Mouse (Mus musculus): ENCODE data around the gene Ptpa. TPM values are rescaled to one million over a fixed set of nuclear protein-coding genes. Genes with fewer than 3 reads are reported as not detected.
A peak's percentile ranks its signal among the peaks of the same experiment; 100 is the strongest.

Gene Ptpa
- total RNA-seq (2021): 100 to 1,000 TPM; 123 to 143 TPM
- long read RNA-seq, experiment 1, transcript Ptpa-208 (3 exons, 989 nt): minor isoform, 12 of 177 reads
- long read RNA-seq, experiment 1, transcript Ptpa-201 (10 exons, 2,586 nt): major isoform, 92 of 177 reads
- long read RNA-seq, experiment 1, partial matches to known transcripts: 61 of 177 reads
- long read RNA-seq, experiment 1, other reads (novel, unspliced or antisense): 11 of 177 reads
- long read RNA-seq, experiment 2, transcript Ptpa-208 (3 exons, 989 nt): minor isoform, 5 of 67 reads
- long read RNA-seq, experiment 2, transcript Ptpa-201 (10 exons, 2,586 nt): major isoform, 42 of 67 reads
- long read RNA-seq, experiment 2, partial matches to known transcripts: 18 of 67 reads
- long read RNA-seq, experiment 2, other reads (novel, unspliced or antisense): 2 of 67 reads

DNA sequence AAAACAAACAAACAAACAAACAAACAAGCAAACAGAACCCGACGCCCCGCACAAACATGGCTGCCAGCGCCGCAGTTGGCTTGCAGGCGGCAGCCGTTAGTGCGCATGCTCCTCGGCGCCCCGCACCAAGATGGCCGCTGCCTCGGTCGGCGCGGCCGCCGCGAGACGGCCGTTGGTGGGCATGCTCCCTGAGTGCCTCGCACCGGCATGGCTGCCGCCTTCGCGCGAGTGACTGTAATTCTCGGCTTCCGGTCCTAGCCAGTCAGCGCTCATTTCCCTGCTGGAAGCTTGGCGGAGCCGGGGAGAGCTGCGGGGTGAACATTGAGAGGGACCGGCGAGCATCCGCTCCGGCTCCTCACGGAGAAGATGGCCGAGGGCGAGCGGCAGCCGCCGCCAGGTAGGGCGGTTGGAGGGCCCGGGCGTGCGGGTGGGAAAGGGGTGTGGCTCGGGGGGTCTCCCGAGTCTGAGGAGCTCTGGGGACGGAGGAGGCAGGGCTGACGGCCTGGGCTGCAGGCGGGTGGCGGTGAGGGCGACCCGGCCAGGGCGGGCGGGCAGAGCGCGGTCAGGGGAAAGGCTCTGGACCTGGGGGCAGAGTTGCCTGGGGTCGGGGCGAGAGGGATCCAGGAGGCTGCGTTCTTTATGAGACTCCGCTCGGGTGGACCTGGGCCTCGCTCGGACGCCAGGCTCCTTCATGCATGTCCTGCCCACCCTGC lies at the start of gene Ptpa:
Gene Ptpa, plus strand, starts transcription at position 104 of the 713 bp plus-strand sequence.
- peak; percentile 94 to 96 for DNase-seq

DNA sequence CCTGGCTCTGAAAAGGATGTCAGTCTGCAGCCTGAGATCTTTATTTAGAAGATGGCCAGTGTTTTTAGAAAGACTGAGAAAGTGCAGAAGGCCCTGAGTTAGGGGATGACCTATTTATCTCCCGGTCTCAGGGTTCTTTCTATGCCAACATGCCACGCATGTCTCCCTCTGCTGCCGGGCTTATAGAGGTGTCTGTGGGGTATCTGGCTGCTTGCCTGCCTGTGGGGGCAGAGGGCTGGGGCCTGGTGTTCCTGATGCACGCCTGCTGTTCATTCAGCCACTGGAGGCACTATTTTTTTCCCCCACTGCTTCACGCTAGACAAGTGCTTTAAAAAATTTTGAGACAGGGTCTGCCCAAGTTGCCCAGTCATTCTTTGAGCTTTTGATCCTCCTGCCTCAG lies 49.6 kb upstream of the Ptpa start:
- DNase-seq: no peak

DNA sequence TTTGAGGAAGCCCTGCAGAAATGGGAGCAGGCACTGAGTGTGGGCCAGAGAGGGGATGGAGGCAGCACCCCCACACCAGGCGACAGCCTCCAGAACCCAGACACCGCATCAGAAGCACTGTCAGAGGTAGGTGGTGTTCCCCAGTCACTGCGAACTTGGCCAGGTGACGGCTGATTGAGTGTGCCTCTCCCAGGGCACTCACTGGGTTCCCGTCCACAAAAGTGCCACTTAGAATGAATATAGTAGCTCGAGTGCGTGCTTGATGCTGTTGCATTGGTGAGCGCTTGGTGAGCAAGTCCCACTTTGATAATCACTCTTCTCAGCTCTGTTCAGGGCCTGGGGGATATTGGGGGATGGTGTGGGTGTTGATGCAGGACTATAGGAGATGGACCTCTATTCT lies 44.3 kb upstream of the Ptpa start:
- no peak for DNase-seq

DNA sequence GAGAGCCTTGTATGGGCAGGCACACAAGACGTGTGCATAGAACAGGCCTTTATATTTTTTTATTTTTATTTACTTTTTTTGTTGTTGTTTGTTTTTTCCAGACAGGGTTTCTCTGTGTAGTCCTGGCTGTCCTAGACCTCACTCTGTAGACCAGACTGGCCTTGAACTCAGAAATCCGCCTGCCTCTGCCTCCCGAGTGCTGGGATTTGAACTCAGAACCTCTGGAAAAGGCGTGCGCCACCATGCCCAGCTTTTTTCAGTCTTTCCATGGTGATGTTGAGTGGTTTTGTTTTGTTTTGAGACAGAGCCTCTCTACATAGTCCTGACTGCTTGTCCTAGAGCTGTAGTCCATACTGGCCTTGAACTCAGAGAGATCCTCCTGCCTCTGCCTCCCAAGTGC lies 43.1 kb upstream of the Ptpa start:
- no peak for DNase-seq

DNA sequence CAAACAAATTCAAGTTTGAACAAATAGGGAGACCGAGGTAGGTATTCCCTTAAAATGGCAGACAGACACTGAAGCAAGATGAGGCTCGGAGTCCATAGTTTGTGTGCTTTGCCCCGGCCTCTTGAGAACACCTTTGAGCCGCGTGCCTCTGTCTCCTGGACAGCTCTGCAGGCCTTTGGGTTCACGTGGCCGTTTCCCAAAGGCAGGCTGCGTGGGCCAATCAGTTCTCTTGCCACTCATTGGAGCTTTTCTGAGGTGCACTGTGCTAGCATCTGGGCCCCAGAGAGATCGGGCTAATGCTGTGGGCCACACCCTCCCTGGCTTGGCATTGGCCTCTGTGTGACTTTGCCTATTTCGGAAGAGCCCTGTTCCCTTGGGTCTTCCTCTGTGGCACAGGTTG lies 39.9 kb upstream of the Ptpa start:
- peak in 1 of 2 experiments; percentile 41 for DNase-seq

DNA sequence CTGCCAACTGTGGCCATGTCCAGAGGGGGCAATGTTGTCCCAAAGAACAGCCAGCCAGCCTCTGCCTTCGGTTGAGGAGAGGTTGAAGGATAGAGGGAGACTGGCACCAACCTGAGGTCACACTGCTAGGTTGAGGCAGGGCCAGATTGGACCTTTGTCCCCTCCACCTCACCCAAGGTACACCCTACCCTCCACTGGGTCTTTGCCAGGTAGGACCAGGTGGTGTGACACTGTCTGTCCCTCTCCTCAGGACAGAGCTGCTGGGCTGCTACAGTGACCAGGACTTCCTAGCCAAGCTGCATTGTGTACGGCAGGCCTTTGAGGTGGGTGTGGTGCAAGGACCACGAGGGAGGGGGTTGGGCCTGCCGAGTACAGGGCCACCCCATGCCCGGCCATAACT lies 38.1 kb upstream of the Ptpa start:
- no peak for DNase-seq

DNA sequence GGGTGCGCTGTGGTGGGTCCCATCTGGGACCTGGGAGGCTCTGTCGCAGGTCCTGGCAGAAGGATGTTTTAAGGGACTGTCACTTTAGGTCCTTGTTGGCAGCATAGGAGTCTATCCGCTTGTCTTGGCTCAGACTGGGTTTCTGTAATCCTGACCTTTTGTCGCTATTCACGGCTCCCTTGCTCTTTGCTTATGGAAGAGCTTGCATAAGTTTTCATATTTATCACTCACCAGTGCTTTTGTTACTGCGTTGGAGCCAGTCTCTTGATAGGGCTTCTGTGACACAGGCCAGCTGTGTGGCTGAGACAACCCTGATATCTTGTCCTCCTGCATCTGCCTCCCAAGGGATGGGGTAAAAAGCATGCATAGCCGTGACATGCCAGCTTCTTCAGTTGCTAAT lies 36.5 kb upstream of the Ptpa start:
- DNase-seq: no peak

DNA sequence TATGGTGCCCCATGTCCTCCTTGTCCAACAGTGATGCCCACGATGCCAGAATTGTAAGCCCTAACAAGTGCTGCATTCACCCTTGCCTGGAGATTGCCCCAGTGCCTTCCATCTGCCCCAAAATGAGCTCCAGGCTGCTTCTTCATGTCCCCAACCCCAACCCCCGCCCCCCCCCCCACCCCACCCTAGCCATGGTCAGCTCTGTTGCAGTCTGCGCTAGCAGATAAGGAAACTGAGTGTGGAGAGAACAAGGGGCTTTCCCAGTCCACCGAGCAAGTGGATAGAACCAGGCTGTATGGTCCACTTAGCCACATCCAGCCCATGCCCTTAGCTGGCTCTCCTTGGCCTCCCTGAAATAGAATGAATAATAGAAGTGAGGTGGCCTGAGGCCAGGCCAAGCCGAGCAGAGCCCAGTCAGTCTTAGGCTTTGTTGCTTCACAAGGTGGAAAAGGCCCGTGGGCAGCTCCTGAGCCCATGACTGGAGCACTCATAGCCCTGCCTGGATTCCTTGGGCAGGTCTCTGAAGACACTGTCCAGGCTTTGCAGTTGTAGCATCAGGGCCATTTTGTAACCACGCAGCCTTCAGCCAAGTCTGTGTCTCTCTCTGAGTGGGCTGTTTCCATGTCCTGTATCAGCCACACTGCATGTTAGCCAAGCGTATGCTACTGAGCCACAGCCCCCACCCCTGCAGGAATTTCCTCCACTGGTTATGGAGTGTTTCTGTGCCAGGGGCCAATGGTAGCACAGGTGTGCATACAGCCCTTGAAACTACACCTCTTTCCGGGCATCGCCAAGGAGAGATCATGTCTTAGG lies 35.1 kb upstream of the Ptpa start:
- DNase-seq: peak in 1 of 2 experiments; percentile 38

DNA sequence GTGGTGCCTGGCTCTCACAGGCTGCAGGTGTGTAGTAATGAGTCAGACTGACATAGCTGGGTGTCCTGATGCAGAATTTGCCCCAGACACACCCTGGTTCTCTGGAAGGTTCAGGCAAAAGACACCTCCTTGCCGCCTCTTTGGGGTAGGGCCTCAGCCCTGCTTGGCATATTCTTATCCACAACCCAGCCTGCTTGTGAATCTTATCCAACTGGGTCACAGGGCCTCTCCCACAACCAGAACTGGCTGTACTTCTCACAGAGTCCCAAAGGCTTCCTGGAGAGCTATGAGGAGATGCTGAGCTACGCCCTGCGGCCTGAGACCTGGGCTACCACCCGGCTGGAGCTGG lies 34.5 kb upstream of the Ptpa start:
- no peak for DNase-seq

DNA sequence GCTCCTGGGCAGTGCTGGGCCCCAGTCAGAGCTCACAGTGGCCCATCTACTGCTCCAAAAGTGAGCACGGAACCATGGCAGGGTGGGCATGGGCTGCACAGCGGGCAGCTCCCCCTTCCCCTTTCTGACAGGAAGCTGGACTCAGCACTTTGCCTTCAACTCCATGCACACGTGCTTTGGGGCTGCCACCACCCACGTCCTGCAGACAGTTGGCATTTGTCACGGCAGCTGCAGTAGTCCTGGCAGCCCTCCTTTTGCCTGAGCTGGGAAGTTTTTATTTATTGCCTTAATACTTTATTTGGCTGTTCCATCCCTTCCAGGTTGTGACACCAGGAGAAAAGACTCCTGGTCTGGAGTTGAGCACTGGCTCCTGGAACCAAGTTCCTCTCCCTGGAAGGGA lies 31.0 kb upstream of the Ptpa start:
- DNase-seq: no peak

DNA sequence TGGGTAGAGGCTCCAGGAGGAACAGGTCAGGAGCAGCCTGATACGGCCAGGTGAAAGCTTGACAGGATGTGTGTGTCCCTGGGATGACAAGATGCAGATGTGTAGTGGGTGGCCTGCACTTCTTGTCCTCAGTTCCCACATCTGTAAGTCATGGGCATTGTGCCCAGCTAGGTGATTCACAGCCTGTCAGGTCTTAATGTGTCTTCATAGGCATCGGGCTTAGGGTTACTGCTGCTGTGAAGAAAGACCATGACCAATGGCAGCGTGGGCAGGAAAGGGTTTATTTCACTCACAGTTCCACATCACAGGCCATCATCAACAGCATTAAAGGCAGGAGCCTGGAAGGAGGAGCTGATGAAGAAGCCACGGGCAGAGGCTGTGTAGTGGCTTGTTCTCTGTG lies 30.2 kb upstream of the Ptpa start:
- DNase-seq: no peak

DNA sequence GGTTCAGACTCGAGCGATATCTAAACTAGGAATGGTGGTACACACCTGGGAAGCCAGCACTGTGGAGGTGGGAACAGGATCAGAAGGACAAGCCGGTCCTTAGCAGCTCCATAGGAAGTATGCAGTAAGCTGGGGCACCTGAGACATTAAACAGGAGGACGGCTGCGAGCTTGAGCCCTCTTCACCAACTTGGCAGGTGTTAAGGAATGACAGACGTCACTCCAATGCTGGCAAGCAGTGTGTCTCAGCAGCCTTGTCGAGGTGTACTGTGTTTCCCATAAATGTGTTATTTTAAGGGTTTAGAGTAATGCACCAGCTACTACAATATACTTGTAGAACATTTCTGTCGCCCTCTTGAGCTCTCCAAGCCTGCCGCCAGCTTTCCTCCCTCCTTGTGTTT lies 28.9 kb upstream of the Ptpa start:
- no peak for DNase-seq

DNA sequence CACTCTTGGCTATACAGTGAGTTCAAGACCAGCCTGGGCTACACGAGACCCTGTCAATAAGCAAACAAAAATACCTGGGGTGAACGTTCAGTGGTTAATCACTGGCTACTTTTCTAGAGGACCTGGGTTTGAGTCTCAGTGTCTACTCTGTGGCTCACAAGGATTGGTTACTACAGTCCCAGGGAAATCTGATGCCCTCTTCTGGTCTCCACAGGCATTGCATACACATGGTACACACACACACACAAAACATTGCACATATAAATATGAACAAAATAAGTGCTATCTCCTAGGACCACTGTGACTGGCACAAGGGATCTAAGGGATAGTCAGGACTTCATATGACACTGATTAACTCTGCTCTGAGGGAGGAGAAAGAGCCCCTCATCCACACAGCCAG lies 26.8 kb upstream of the Ptpa start:
- no peak for DNase-seq

DNA sequence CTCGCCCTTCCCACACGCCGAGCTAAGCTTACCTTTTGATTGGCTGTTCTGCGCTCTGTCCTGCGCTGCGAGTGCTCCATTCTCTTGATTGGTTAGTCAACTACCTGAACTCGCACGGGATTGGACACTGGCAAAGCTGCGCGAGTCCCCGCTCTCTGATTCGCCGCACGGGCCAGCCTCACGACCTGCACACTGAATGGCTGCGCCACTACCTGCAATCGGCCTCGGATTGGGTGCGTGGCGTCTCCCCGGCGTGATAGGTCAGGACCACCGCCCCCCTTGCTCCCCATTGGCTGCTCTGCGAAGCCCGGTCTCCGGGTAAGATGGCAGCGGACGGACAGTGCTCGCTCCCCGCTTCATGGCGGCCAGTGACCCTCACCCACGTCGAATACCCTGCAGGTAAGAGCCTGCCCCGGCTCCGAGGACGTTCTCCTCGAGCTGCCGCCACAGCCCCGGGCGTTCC lies 23.7 kb upstream of the Ptpa start, which contains the start of gene Dolpp1:
Gene Dolpp1, plus strand, starts transcription at position 141 of the 463 bp plus-strand sequence.
- DNase-seq: peak; percentile 97

DNA sequence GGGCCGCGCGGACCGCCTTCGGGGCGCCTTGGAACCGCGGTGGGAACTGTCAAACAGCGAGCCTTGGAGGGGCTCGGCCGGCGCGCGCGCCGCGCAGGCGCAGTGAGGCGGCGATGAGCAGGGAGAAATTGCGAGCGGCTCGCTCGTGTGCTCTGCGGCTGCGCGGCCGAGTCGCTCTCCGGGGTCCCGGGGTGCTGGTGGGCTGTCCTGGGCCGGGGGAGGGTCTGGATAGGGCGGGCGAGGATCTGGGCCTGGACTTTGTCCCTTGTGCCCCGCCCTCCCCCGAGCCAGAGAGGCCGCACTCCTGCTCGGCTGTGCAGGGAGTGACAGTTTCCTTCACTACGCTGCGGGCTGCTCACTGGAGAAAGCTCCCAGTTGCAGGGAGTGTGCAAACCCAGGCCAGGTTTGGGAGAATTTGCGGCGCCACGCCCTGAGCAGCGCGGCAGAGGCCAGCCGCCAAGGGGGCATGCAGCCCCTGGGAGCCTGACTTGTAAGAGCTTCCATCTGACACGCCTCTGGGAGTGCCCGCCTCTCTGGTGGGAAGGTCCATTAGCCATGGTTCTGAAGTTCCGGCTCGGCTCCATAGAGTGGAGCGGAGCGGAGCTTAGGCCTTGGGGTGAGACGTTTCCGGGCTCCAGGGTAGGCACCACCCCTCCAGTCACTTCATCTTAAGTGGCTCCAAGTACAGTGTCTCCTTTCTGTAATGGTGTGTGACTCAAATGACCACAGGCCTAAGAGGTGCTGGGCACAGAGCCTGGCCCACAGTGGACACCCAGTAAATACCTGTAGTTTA lies 23.1 kb upstream of the Ptpa start:
- peak; percentile 85 for DNase-seq

DNA sequence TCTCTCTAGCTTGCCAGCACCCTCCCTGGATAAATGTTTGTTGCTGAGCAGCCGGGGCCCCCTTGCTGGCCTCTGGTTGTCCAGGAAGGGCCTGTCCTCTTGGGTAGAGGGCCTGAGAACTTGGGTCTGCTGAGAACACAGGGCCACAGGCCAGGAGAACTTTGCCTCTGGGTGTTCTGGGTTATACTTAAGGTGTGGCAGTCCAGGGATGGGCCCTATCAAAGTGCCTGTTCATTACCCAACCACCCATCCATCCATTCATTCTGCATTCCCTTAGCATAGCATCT lies 22.5 kb upstream of the Ptpa start:
- DNase-seq: no peak

DNA sequence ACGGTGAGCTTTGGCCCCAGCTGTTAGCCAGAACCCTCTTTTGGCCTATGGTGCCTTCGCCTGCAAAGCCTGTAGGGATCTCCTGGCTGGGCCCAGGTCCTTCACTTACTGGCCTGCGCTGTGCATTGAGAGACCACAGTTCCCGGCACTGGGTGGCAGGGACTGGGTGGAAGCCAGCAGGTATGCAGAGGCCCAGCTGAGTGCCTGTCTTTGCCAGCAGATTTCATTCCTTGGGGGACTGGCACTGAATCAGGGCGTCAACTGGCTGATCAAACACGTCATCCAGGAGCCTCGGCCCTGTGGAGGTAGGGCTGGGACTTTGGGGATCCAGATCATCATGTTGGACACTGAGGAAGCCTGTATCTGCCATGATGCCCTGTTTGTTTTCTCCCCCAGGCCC lies 20.1 kb upstream of the Ptpa start:
- DNase-seq: no peak

DNA sequence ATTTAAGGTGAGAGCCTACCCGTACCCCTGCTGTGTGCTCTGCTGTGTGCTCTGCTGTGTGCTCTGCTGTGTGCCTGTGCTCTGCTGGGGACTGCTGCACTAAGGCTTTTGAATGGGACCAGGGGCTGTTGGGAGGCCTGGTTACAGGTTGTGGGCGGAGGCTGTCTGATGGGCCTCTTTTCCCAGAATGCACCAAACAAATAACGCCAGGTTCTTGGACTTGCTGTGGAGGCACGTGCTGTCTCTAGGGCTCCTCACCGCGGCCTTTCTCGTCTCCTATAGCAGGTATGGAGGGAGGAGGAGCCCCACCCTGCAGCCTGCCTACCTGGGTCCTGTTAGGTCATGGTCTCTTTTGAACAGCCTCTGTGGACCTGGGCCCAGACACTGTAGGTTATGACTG lies 19.6 kb upstream of the Ptpa start:
- no peak for DNase-seq

DNA sequence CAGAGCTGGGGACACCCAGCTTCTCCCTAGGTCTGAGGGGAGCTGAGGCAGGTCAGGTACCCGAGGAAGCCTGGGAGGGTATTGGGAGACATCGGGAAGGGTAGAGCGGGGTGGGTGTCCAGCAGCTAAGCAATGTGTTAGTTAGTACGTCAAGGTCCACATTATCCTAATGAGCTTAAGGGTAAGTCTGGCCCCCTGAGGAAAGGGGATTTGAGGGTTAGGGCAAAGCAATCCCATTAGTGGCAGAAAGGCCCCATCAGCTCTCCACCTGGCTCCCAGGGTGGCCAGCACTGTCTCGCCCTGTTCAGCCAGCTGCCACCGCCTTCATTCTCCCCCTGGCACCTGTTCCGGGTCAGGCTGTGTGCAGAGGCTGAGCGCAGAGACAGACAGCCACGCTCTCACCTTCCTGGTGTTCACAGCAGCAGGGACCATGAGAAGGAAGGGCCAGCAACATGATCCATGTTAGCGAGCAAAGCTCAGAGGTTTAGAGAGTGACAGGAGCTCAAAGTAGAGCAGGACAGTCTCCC lies 17.8 kb upstream of the Ptpa start:
- no peak for DNase-seq

DNA sequence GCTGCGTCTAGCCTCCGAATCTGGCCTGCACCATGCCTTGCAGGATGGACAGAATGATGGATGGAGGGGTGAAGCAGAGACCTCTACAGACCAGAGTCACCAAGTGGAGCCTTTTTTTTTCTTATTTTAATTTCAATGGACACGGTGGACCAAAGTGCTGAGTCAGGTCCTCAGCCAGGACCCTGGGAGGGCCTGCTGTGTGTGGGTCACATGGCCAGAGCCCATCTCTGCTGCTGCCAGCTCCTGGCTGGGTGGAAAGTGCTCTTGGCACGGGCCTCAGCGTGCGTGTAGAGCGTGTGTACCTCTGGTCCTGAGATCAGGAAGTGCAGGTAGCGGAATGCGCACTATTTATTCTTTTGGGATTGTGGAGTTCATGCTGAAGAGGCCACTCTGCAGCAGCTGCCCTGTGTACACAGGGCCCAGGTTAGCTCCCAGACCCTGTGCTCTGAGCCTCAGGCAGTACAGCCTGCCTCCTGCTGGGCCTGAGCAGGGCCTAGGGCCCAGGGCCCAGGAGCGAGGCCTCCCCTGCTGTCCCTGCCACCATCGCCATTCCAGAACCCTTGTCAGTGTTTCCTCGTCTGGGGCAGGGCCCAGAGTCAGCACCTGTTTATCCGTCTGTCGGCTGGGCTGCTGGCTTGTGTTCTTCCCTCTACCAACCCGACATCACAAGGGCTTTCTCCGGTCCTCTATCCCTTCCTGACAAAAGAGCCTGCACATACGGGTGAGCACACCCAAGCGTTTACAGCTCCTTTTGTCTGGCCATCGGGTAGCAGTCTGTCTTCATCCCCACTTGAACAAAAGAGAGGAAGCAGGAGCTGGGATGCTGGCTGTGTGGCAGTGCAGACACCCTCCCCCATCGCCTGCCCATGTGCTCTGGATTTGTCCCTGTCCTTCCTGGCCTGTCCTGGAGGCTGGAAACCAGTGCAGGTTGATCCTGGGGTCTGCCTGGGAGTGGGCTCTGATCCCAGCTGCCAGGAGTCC lies 16.4 kb upstream of the Ptpa start:
- DNase-seq: no peak

DNA sequence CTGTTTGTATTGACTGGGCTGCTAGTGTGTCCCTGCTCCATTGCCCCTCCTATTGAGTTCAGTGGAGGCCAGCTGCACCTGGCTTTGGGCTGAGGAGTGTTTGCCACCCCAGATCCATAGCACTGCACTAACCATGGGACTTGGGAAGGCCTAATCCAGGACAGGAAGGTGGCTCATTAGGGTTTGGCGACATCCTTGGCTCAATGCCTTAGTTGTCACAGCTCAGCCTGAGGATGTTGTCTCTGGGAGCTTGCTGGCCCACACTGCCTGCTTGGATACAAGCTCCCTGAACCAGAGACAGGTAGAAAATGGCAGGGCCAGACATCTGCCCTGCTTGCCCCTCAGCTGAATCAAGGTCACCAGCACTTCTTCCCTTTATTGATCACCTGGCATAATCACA lies 14.3 kb upstream of the Ptpa start:
- no peak for DNase-seq
